Mouse (Mus musculus) C2C12 (cell line): Measurements from ENCODE around the gene Gpha2.

Experiments
- CTCF ChIP-seq: IDR thresholded peaks from one replicate; pipeline ENCODE4 v1.5.1; 2011; ENCODE audit not compliant: control insufficient read depth, insufficient read depth, insufficient read length
- MYOD1 ChIP-seq: IDR thresholded peaks from one replicate; pipeline ENCODE4 v1.6.1; 2011; ENCODE audit warnings: low read depth; ENCODE audit not compliant: control insufficient read depth, insufficient read length
- MYOG ChIP-seq: IDR thresholded peaks from one replicate; pipeline ENCODE4 v1.6.1; 2011; ENCODE audit not compliant: control insufficient read depth, insufficient read length; ENCODE audit errors: extremely low read depth

GRCm38 (mm10) chr19:6241274-6242107 lies 15.3 kb downstream of the Gpha2 start, which contains the start of gene Atg2a:
- TF ChIP-seq MYOG (no peak), CTCF (no peak), MYOD1 (no peak)
